Mouse (Mus musculus) urinary bladder, postnatal 14 days (tissue): ENCODE data around the gene Dbt.

ENCODE experiments used
- DNase-seq: peaks from one replicate; pipeline ENCODE4 v3.0.0; 2021; ENCODE audit warnings: low spot score

Gene Dbt

GRCm38 (mm10) chr3:116542070-116542469 lies 29.2 kb downstream of the Dbt start:
- DNase-seq, result no peak

GRCm38 (mm10) chr3:116542532-116542931 lies 29.7 kb downstream of the Dbt start:
- DNase-seq, result no peak

GRCm38 (mm10) chr3:116547430-116547829 lies 34.6 kb downstream of the Dbt start:
- DNase-seq, result no peak

GRCm38 (mm10) chr3:116551362-116551761 lies 38.5 kb downstream of the Dbt start:
- no peak for DNase-seq

- peak; percentile 16 for DNase-seq
Measured at GRCm38 (mm10) chr3:116561315-116561714, 48.4 kb downstream of the Dbt start.

GRCm38 (mm10) chr3:116562408-116563094 lies 49.7 kb downstream of the Dbt start, which contains the start of gene Lrrc39:
Lrrc39 (plus strand) TSS chr3:116562973.
- DNase-seq, result no peak

GRCm38 (mm10) chr3:116563095-116563492 lies 50.2 kb downstream of the Dbt start:
- no peak for DNase-seq

GRCm38 (mm10) chr3:116570628-116571027 lies 57.8 kb downstream of the Dbt start:
- no peak for DNase-seq

- peak; percentile 10 for DNase-seq
Measured at GRCm38 (mm10) chr3:116577286-116577685, 64.4 kb downstream of the Dbt start.

- no peak for DNase-seq
Measured at GRCm38 (mm10) chr3:116582201-116582600, 69.3 kb downstream of the Dbt start.

GRCm38 (mm10) chr3:116594076-116594727 lies 81.3 kb downstream of the Dbt start:
- DNase-seq, result no peak

- peak; percentile 100 for DNase-seq
Measured at GRCm38 (mm10) chr3:116594728-116595602, 82.1 kb downstream of the Dbt start, which contains the start of gene Sass6. Sass6 (plus strand) TSS chr3:116594982.

- DNase-seq, result no peak
Measured at GRCm38 (mm10) chr3:116595603-116595991, 82.7 kb downstream of the Dbt start.
